Mouse (Mus musculus) lung, embryonic 16.5 days (tissue): ENCODE data around the gene Olfr628. TPM values are rescaled to one million over a fixed set of nuclear protein-coding genes. Genes with fewer than 3 reads are reported as not detected.
"Not testable (repeated sequence)": the region's sequence is repeated elsewhere in the genome, so short reads cannot be mapped to it uniquely, and the experiment has no call there.

ENCODE experiments used
- ATAC-seq: fragments of 200-750 bp; cut with Nextera tagmentation; 2 replicates; pipeline ENCODE4 v1.8.0; 2017; ENCODE audit warnings: low read depth, mild to moderate bottlenecking, moderate library complexity
- H3K27ac ChIP-seq: fragments of 300-500 bp; sonication (generic); 2 replicates; pipeline ENCODE4 v1.5.1; 2014; ENCODE audit warnings: mild to moderate bottlenecking, control low read depth, low read length
- H3K27me3 ChIP-seq: fragments of 300-500 bp; sonication (generic); 2 replicates; pipeline ENCODE4 v1.6.1; 2014; ENCODE audit warnings: low read depth, low read length, mixed read lengths; ENCODE audit not compliant: control insufficient read depth, insufficient read depth
- H3K36me3 ChIP-seq: fragments of 300-500 bp; sonication (generic); 2 replicates; pipeline ENCODE4 v1.6.1; 2014; ENCODE audit warnings: low read length; ENCODE audit not compliant: control insufficient read depth, insufficient read depth
- H3K4me1 ChIP-seq: fragments of 300-500 bp; sonication (generic); replicated peaks from 2 replicates; pipeline ENCODE4 v1.6.1; 2014; ENCODE audit warnings: low read length, mixed read lengths; ENCODE audit not compliant: control insufficient read depth, insufficient read depth
- H3K4me2 ChIP-seq: fragments of 300-500 bp; sonication (generic); 2 replicates; pipeline ENCODE4 v1.6.1; 2014; ENCODE audit warnings: low read depth, low read length, control low read depth
- H3K4me3 ChIP-seq: fragments of 300-500 bp; sonication (generic); 2 replicates; pipeline ENCODE4 v1.5.1; 2014; ENCODE audit warnings: mild to moderate bottlenecking, low read length, control low read depth
- H3K9ac ChIP-seq: fragments of 300-500 bp; sonication (generic); 2 replicates; pipeline ENCODE4 v1.6.1; 2014; ENCODE audit warnings: low read length, control low read depth
- H3K9me3 ChIP-seq: fragments of 300-500 bp; sonication (generic); 2 replicates; pipeline ENCODE4 v1.6.1; 2016; ENCODE audit warnings: low read length; ENCODE audit not compliant: control insufficient read depth
- WGBS: fragments of 180-500 bp; shearing (Covaris S2); extraction: QIAGEN DNeasy Blood & Tissue Kit; methylation state at CpG from one replicate; pipeline ENCODE4 v1.1.7; 2014; 5-methylcytosine and 5-hydroxymethylcytosine counted together
- polyA plus RNA-seq: library from polyadenylated mRNA; unstranded; fragments of >200 nt; fragmentation: Nextera tagmentation; extraction: Ambion mirVana; gene quantifications from 2 replicates; pipeline ENCODE4 v1.2.1, GENCODE M21; 2015

Olfr628 gene
- polyA plus RNA-seq, 1 experiment from 2014 or later = not detected

DNA sequence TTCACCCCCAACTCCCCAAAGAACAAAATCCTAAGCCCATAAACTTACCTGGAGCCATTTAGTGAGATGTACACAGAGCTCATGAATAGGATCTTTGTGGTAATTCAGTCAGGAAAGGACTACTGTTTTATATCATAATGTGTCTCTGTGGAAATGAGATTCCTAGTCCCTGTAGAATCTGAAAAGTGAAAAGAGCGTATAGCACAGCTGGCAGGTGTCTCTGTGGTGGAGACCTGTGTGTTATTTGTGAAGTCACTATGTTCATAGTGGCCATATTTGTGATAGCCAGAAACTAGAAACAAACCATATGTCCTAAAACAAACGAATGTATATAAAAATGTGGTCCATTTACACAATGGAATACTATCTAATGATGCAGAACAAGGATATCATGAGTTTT lies 41.3 kb downstream of the Olfr628 start, which contains the start of gene Olfr69:
Gene Olfr69 (minus strand): TSS at position 101 of the 400 bp plus-strand sequence.
- H3K9me3 ChIP-seq = no peaks in the 10 kb centered on the region
- H3K27ac ChIP-seq = no peak within 1 kb of the TSS
- no peak for ATAC-seq
- 63% methylated on average over 2 of the region's 2 CpGs for WGBS
- no peak within 1 kb of the TSS for H3K9ac ChIP-seq
- no peak within 1 kb of the TSS for H3K4me3 ChIP-seq
- no peak within 1 kb of the TSS for H3K4me2 ChIP-seq
- no peaks in the 10 kb centered on the region for H3K4me1 ChIP-seq
- no peaks in the 10 kb centered on the region for H3K27me3 ChIP-seq
- no peaks in the 10 kb centered on the region for H3K36me3 ChIP-seq

DNA sequence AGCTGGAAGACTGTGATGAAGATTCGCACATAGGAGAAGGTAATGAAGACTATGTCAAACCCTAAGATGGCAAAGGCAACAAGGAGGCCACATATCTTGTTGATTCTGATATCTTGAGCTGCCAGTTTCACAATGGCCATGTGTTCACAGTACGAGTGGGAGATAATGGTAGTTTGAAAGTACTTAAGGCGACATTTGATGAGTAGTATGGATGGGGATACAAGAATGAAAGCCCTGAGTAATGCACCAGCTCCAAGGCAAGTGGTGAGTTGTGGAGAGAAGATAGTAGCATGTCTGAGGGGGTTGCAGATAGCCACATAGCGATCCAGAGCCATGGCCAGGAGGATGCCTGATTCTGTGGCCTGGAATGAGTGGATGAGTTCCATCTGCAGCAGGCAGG lies 47.5 kb downstream of the Olfr628 start:
- H3K4me3 ChIP-seq, H3K36me3 ChIP-seq, H3K9ac ChIP-seq, H3K4me2 ChIP-seq, H3K4me1 ChIP-seq, H3K27me3 ChIP-seq, H3K9me3 ChIP-seq, ATAC-seq, H3K27ac ChIP-seq: not testable (repeated sequence)
- 77% methylated on average over 3 of the region's 4 CpGs for WGBS

DNA sequence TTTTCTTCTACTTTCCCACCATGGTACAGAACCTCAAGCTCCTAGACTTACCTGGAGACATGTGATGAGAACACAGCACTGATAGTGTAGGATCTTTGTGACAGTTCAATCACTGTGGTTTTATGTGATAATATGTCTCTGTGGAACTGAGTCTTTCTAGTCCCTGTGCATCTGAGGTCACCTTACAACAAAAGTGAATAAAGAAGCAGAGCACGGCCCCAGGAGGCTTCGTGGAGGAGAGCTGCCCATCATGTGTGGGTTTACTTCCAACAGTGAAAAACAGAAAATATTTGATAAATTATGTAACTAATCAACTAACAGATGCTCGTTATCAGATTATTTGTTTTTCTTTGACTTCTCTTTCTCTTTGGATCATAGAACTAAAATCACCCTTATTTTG lies 49.4 kb downstream of the Olfr628 start, which contains the start of gene Olfr68:
Gene Olfr68 (minus strand): TSS at position 101 of the 400 bp plus-strand sequence.
- Histone ChIP-seq H3K9me3 (no peaks in the 10 kb centered on the region), H3K4me3 (no peak within 1 kb of the TSS), H3K9ac (no peak within 1 kb of the TSS), H3K4me2 (no peak within 1 kb of the TSS), H3K36me3 (no peaks in the 10 kb centered on the region), H3K27me3 (no peaks in the 10 kb centered on the region), H3K27ac (no peak within 1 kb of the TSS), H3K4me1 (no peaks in the 10 kb centered on the region)
- ATAC-seq = no peak
- 70% methylated on average over 3 of the region's 3 CpGs for WGBS

Other genes starting within 250 kb of the Olfr628 start
- not detected in 2 replicates for gene Olfr609, start 232.3 kb upstream of the Olfr628 start, polyA plus RNA-seq
- gene Olfr610, start 218.3 kb upstream of the Olfr628 start, polyA plus RNA-seq = not detected in 2 replicates
- not detected in 2 replicates for gene Olfr611, start 209.5 kb upstream of the Olfr628 start, polyA plus RNA-seq
- not detected in 2 replicates for gene Olfr612, start 187.7 kb upstream of the Olfr628 start, polyA plus RNA-seq
- gene Olfr613, start 182.3 kb upstream of the Olfr628 start, polyA plus RNA-seq = not detected in 2 replicates
- not detected in 2 replicates for gene Olfr615, start 174.3 kb upstream of the Olfr628 start, polyA plus RNA-seq
- not detected in 2 replicates for gene Olfr616, start 161.2 kb upstream of the Olfr628 start, polyA plus RNA-seq
- gene Olfr617, start 157.3 kb upstream of the Olfr628 start, polyA plus RNA-seq = not detected in 2 replicates
- not detected in 2 replicates for gene Olfr618, start 140.3 kb upstream of the Olfr628 start, polyA plus RNA-seq
- gene Olfr619, start 129.8 kb upstream of the Olfr628 start, polyA plus RNA-seq = not detected in 2 replicates
- gene Olfr620, start 117.8 kb upstream of the Olfr628 start, polyA plus RNA-seq = not detected in 2 replicates
- gene Olfr622, start 87.7 kb upstream of the Olfr628 start, polyA plus RNA-seq = not detected in 2 replicates
- not detected in 2 replicates for gene Olfr623, start 66.7 kb upstream of the Olfr628 start, polyA plus RNA-seq
- 0.05 TPM in 1 of 2 replicates, not detected in the other for gene Olfr624, start 59.2 kb upstream of the Olfr628 start, polyA plus RNA-seq
- gene Olfr625-ps1, start 47.7 kb upstream of the Olfr628 start, polyA plus RNA-seq = not detected in 2 replicates
- not detected in 2 replicates for gene Olfr243, start 15.7 kb upstream of the Olfr628 start, polyA plus RNA-seq
- not detected in 2 replicates for gene Olfr629, start 14.6 kb downstream of the Olfr628 start, polyA plus RNA-seq
- not detected in 2 replicates for gene Olfr630, start 27.0 kb downstream of the Olfr628 start, polyA plus RNA-seq
- not detected in 2 replicates for gene Olfr69, start 41.2 kb downstream of the Olfr628 start, polyA plus RNA-seq
- not detected in 2 replicates for gene Olfr68, start 49.3 kb downstream of the Olfr628 start, polyA plus RNA-seq
- gene Olfr67, start 61.4 kb downstream of the Olfr628 start, polyA plus RNA-seq = not detected in 2 replicates
- 4,593 and 5,475 TPM in 2 replicates for gene Hbb-bt, start 83.6 kb downstream of the Olfr628 start, polyA plus RNA-seq
- 15,216 and 18,375 TPM in 2 replicates for gene Hbb-bs, start 97.7 kb downstream of the Olfr628 start, polyA plus RNA-seq
- not detected in 2 replicates for gene Hbb-bh2, start 110.1 kb downstream of the Olfr628 start, polyA plus RNA-seq
- 2.2 and 2.4 TPM in 2 replicates for gene Hbb-bh1, start 112.8 kb downstream of the Olfr628 start, polyA plus RNA-seq
- gene Hbb-y, start 122.8 kb downstream of the Olfr628 start, polyA plus RNA-seq = 176 and 183 TPM in 2 replicates
- not detected in 2 replicates for gene Olfr66, start 155.9 kb downstream of the Olfr628 start, polyA plus RNA-seq
- gene Olfr64, start 164.1 kb downstream of the Olfr628 start, polyA plus RNA-seq = not detected in 2 replicates
- gene Olfr65, start 173.1 kb downstream of the Olfr628 start, polyA plus RNA-seq = not detected in 2 replicates
- not detected in 2 replicates for gene Olfr631, start 198.5 kb downstream of the Olfr628 start, polyA plus RNA-seq
- not detected in 2 replicates for gene Olfr632, start 204.0 kb downstream of the Olfr628 start, polyA plus RNA-seq
- gene Olfr633, start 214.1 kb downstream of the Olfr628 start, polyA plus RNA-seq = not detected in 2 replicates
- gene Olfr635, start 240.8 kb downstream of the Olfr628 start, polyA plus RNA-seq = not detected in 2 replicates